Mouse (Mus musculus) liver (tissue): ENCODE results near the gene Olfr318.
"Not testable (repeated sequence)": the region's sequence is repeated elsewhere in the genome, so short reads cannot be mapped to it uniquely, and the experiment has no call there.

Source experiments
- DNase-seq: peaks from one replicate; pipeline ENCODE4 v3.0.0-alpha.2; 2020; ENCODE audit warnings: mixed read lengths

Gene Olfr318

GRCm38 (mm10) chr11:58723914-58724313, at the start of gene Olfr318:
Gene Olfr318, minus strand, starts transcription at chr11:58724014.
- DNase-seq: no peak

DNA sequence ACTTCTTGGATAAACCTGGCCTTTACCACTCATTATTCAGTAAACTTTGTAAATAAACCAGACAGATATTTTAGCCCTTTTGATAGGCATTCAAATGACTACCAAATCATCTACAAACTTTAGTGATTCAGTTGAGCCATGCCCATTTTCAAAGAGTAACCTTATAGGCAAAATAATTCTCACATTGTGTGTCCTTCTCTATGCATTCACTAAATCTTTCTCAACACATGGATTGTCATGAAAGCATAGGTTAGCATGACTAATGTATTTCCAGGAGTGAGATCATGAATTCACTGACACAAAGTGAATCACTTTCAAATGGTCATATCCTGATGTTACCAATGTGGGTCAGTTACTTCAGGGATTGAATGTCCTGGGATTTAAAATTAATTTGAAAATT, 49.1 kb upstream of the Olfr318 start, which contains the start of gene Olfr315:
Olfr315 (plus strand) TSS at position 301 of the 400 bp plus-strand sequence.
- DNase-seq: no peak

GRCm38 (mm10) chr11:58752434-58752833, 28.6 kb upstream of the Olfr318 start, which contains the start of gene Olfr316:
Gene Olfr316, plus strand, starts transcription at chr11:58752734.
- no peak for DNase-seq

GRCm38 (mm10) chr11:58751096-58751495, 27.3 kb upstream of the Olfr318 start:
- not testable (repeated sequence) for DNase-seq

GRCm38 (mm10) chr11:58738792-58739262, 15.0 kb upstream of the Olfr318 start, which contains the start of gene Olfr317:
Gene Olfr317, minus strand, starts transcription at chr11:58739212.
- no peak for DNase-seq

DNA sequence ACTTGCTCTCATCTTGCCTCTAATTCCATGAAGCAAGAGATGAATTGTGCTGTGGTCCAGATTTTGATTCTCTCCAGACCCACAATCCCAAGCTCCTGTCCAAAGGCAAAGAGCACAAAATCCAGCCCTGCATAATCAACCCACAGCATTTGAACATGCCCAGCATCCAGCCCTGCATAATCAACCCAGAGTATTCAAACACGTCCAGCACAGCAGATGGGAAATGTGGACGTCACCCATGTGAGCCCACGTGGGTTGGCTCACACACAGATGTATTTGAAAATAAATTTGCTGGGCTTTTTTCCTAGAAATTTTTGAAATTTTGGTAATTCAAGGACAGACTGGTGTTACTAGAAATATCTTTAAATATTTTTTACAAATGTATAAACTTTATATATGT, 9.6 kb upstream of the Olfr318 start:
- no peak for DNase-seq

DNA sequence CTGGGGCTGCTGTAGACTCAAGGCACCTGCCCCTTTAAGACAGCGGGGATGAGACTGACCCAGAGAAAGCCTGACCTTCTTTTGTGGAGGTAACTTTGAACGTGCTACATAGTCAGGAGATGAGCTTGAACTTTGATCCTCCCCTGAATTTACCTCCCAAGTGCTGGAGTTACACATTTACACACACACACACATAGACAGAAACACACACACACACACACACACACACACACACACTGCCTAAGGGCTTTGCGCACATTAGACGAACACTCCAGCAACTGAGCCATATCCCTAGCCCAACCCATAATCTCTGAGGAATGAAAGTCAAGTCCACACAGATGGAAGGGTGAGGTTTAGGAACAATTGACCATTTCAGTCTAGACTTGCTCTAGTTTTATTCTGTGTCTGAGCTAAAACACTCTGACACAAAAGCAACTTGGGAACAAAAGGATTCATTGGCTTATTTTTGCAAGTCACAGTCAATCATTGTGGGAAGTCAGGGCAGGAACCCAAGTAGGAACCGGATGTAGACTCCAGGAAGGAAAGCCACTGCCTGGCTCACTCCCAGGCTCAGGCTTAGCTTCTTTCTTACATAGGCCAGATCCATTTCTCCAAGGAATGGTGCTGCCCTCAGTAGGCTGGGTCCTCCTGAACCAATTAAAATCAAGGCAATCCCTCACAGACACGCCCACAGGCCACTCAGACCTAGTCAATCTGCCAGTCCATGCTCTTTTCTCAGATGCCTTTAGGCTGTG, 4.3 kb upstream of the Olfr318 start:
- DNase-seq: not testable (repeated sequence)

GRCm38 (mm10) chr11:58719701-58720100, 4.1 kb downstream of the Olfr318 start:
- DNase-seq: no peak

GRCm38 (mm10) chr11:58717723-58718122, 6.1 kb downstream of the Olfr318 start:
- not testable (repeated sequence) for DNase-seq

DNA sequence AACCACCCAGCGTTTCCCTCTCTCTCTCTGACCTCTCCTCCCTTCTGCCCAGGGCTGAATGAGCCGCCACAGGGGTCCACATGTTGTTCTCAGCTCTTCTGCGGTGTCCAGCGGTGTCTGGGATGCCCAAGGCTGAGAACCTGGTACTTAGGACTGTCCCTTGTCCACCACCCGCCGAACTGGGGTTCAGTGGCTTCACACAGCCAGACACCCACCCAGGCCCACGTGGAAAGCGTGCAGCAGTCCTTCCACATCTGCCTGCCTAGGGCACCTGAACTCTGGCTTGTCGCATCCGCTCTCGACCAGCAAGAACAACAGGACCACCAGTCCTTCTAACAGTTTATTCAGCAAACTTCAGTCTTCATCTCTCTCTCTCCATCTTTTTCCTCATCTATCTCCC, 14.7 kb downstream of the Olfr318 start:
- no peak for DNase-seq

- DNase-seq: no peak
These were observed 25.0 kb downstream of the Olfr318 start, which contains the start of gene Olfr319 for GRCm38 (mm10) chr11:58698862-58699261. Gene Olfr319, plus strand, starts transcription at chr11:58699162.

GRCm38 (mm10) chr11:58680799-58681198, 43.0 kb downstream of the Olfr318 start, which contains the start of gene Olfr320:
Gene Olfr320, plus strand, starts transcription at chr11:58681099.
- no peak for DNase-seq

- DNase-seq: no peak
These were observed 52.0 kb downstream of the Olfr318 start for GRCm38 (mm10) chr11:58671825-58672224.

DNA sequence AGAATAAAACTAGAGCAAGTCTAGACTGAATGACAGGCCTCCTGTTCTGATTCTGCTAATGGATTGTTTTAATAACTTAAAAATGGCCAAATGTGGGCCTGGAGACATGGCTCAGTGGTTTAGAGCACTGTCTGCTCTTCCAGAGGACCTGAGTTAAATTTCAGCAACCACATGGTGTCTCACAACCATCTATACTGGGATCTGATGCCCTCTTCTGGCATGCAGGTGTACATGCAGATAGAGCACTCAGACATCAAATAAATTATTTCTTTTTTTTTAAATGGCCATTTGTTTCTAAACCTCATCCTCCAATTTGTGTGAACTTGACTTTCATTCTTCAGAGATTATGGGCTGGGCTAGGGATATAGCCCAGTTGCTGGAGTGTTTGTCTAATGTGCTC, 54.6 kb downstream of the Olfr318 start:
- DNase-seq: no peak
